Mouse (Mus musculus) megakaryocyte, embryonic 14.5 days (primary cell): ENCODE data around the gene Mmp11.

Experiments
- FLI1 ChIP-seq: IDR thresholded peaks from 2 replicates; pipeline ENCODE4 v1.6.1; 2012; ENCODE audit warnings: low read length, inconsistent platforms, mixed read lengths
- GATA1 ChIP-seq: IDR thresholded peaks from 3 replicates; pipeline ENCODE4 v1.6.1; 2012; ENCODE audit warnings: mixed read lengths, low read length, inconsistent platforms, borderline replicate concordance

DNA sequence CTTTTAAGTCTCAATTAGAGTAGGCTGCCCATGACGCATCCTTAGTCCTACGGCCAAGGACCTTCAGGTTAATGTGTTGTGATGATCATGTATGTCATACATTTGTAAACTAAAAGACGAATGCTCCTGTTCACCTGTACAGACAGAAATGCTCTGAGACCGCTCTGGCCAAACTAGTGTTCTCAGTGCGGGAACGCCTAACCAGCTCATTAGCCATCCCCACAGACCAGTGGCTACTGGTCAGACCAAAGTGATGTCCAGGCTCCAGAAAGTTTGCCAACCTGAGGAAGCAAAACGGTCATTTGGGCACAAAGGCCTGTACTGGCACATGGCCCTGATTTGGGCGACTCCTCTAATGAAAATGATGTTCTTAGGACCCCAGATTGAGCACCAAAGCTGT, 51.6 kb downstream of the Mmp11 start:
- TF ChIP-seq GATA1 (no peak), FLI1 (no peak)
